Mouse (Mus musculus) embryonic facial prominence, embryonic 15.5 days (tissue): ENCODE results near the gene Creg1. TPM values are rescaled to one million over a fixed set of nuclear protein-coding genes. Genes with fewer than 3 reads are reported as not detected.

Experiments used
- ATAC-seq: fragments of 200-750 bp; cut with Nextera tagmentation; 2 replicates; pipeline ENCODE4 v1.8.0; 2017; ENCODE audit warnings: low read depth, moderate TSS enrichment; ENCODE audit not compliant: insufficient number of reproducible peaks, low FRiP score, low TSS enrichment
- H3K27ac ChIP-seq: fragments of 300-500 bp; sonication (generic); replicated peaks from 2 replicates; pipeline ENCODE4 v1.5.1; 2015; ENCODE audit warnings: mild to moderate bottlenecking, inconsistent platforms
- H3K27me3 ChIP-seq: fragments of 300-500 bp; sonication (generic); 2 replicates; pipeline ENCODE4 v1.6.1; 2015; ENCODE audit warnings: inconsistent platforms
- H3K36me3 ChIP-seq: fragments of 300-500 bp; sonication (generic); 2 replicates; pipeline ENCODE4 v1.6.1; 2015; ENCODE audit warnings: mild to moderate bottlenecking, inconsistent platforms
- H3K4me1 ChIP-seq: fragments of 300-500 bp; sonication (generic); 2 replicates; pipeline ENCODE4 v1.6.1; 2015; ENCODE audit warnings: inconsistent platforms
- H3K4me2 ChIP-seq: fragments of 300-500 bp; sonication (generic); replicated peaks from 2 replicates; pipeline ENCODE4 v1.6.1; 2015; ENCODE audit warnings: mild to moderate bottlenecking, inconsistent platforms
- H3K4me3 ChIP-seq: fragments of 300-500 bp; sonication (generic); replicated peaks from 2 replicates; pipeline ENCODE4 v1.5.1; 2015; ENCODE audit warnings: mild to moderate bottlenecking, inconsistent platforms
- H3K9ac ChIP-seq: fragments of 300-500 bp; sonication (generic); 2 replicates; pipeline ENCODE4 v1.6.1; 2015; ENCODE audit warnings: inconsistent platforms
- H3K9me3 ChIP-seq: fragments of 300-500 bp; sonication (generic); replicated peaks from 2 replicates; pipeline ENCODE4 v1.6.1; 2016; ENCODE audit warnings: inconsistent platforms
- whole genome bisulfite sequencing: fragments of 180-500 bp; shearing (Covaris S2); methylation state at CpG from one replicate; pipeline ENCODE4 v1.1.7; 2015; 5-methylcytosine and 5-hydroxymethylcytosine counted together
- polyA plus RNA-seq: library from polyadenylated mRNA; unstranded; fragments of >200 nt; fragmentation: Nextera tagmentation; extraction: Ambion mirVana; gene quantifications from 2 replicates; pipeline ENCODE4 v1.2.1, GENCODE M21; 2015

Creg1 gene
- 61.1 and 62.8 TPM in 2 replicates for polyA plus RNA-seq

- Histone ChIP-seq H3K27me3 (no peaks in the 10 kb centered on the region), H3K27ac (no peak within 1 kb of the TSS), H3K36me3 (no peaks in the 10 kb centered on the region), H3K4me2 (peak within 1 kb of the TSS; percentile 91), H3K9ac (peak within 1 kb of the TSS; percentile 51), H3K4me1 (peaks cover 11% of the 10 kb centered on the region), H3K4me3 (peak within 1 kb of the TSS; percentile 78), H3K9me3 (no peaks in the 10 kb centered on the region)
- ATAC-seq: peak; percentile 96
- WGBS: under 1% methylated on average over 57 of the region's 57 CpGs
Observed at GRCm38 (mm10) chr1:165763635-165764372, at the start of gene Creg1. Gene Creg1 (plus strand): TSS chr1:165763746.

GRCm38 (mm10) chr1:165713798-165714197 is 49.7 kb upstream of the Creg1 start:
- Histone ChIP-seq H3K4me3 (no peak overlapping the region), H3K9ac (no peak overlapping the region), H3K27me3 (no peaks in the 10 kb centered on the region), H3K4me2 (no peak overlapping the region), H3K27ac (no peak overlapping the region), H3K4me1 (peaks cover 12% of the 10 kb centered on the region), H3K36me3 (no peaks in the 10 kb centered on the region), H3K9me3 (no peaks in the 10 kb centered on the region)
- no peak for ATAC-seq
- 78% methylated on average over 5 of the region's 5 CpGs for WGBS

GRCm38 (mm10) chr1:165716426-165716825 is 47.1 kb upstream of the Creg1 start:
- Histone ChIP-seq H3K36me3 (no peaks in the 10 kb centered on the region), H3K4me3 (no peak overlapping the region), H3K4me2 (no peak overlapping the region), H3K4me1 (peaks cover 12% of the 10 kb centered on the region; the same call in 1 of the 2 replicates), H3K27me3 (no peaks in the 10 kb centered on the region), H3K9ac (no peak overlapping the region), H3K27ac (no peak overlapping the region), H3K9me3 (no peaks in the 10 kb centered on the region)
- 79% methylated on average over 4 of the region's 4 CpGs for WGBS
- ATAC-seq: no peak

- Histone ChIP-seq H3K4me3 (no peak overlapping the region), H3K9ac (no peak overlapping the region), H3K36me3 (no peaks in the 10 kb centered on the region), H3K4me1 (peaks cover 12% of the 10 kb centered on the region; the same call in 1 of the 2 replicates), H3K27ac (peak overlapping the region; percentile 60), H3K27me3 (no peaks in the 10 kb centered on the region), H3K9me3 (no peaks in the 10 kb centered on the region), H3K4me2 (no peak overlapping the region)
- no peak for ATAC-seq
- WGBS: 43% methylated on average over 11 of the region's 11 CpGs
Observed at GRCm38 (mm10) chr1:165717711-165718542, 45.6 kb upstream of the Creg1 start.

- H3K4me3 ChIP-seq: no peak overlapping the region
- H3K27me3 ChIP-seq: no peaks in the 10 kb centered on the region
- no peaks in the 10 kb centered on the region for H3K36me3 ChIP-seq
- H3K4me1 ChIP-seq: peaks cover 12% of the 10 kb centered on the region; the same call in 1 of the 2 replicates
- WGBS: 57% methylated on average over 15 of the region's 15 CpGs
- H3K9me3 ChIP-seq: no peaks in the 10 kb centered on the region
- H3K4me2 ChIP-seq: no peak overlapping the region
- no peak overlapping the region for H3K9ac ChIP-seq
- peak overlapping the region; percentile 60 for H3K27ac ChIP-seq
- ATAC-seq: no peak
Observed at GRCm38 (mm10) chr1:165718543-165719105, 44.9 kb upstream of the Creg1 start.

- no peak overlapping the region for H3K9ac ChIP-seq
- H3K4me2 ChIP-seq: no peak overlapping the region
- no peak overlapping the region for H3K4me3 ChIP-seq
- no peak for ATAC-seq
- no peaks in the 10 kb centered on the region for H3K27me3 ChIP-seq
- peaks cover 9% of the 10 kb centered on the region; the same call in 1 of the 2 replicates for H3K4me1 ChIP-seq
- no peak overlapping the region for H3K27ac ChIP-seq
- no peaks in the 10 kb centered on the region for H3K36me3 ChIP-seq
- 79% methylated on average over 9 of the region's 9 CpGs for WGBS
- H3K9me3 ChIP-seq: no peaks in the 10 kb centered on the region
Observed at GRCm38 (mm10) chr1:165722531-165723123, 40.9 kb upstream of the Creg1 start.

- H3K9me3 ChIP-seq: no peaks in the 10 kb centered on the region
- no peak overlapping the region for H3K9ac ChIP-seq
- no peaks in the 10 kb centered on the region for H3K27me3 ChIP-seq
- no peak overlapping the region for H3K4me2 ChIP-seq
- no peaks in the 10 kb centered on the region for H3K36me3 ChIP-seq
- 60% methylated on average over 11 of the region's 11 CpGs for WGBS
- H3K4me1 ChIP-seq: no peaks in the 10 kb centered on the region
- no peak overlapping the region for H3K4me3 ChIP-seq
- H3K27ac ChIP-seq: no peak overlapping the region
- no peak for ATAC-seq
Observed at GRCm38 (mm10) chr1:165724219-165725033, 39.1 kb upstream of the Creg1 start.

GRCm38 (mm10) chr1:165725039-165725644 is 38.4 kb upstream of the Creg1 start:
- ATAC-seq: no peak
- no peak overlapping the region for H3K4me3 ChIP-seq
- WGBS: 78% methylated on average over 4 of the region's 4 CpGs
- no peaks in the 10 kb centered on the region for H3K9me3 ChIP-seq
- no peak overlapping the region for H3K27ac ChIP-seq
- H3K4me2 ChIP-seq: no peak overlapping the region
- no peaks in the 10 kb centered on the region for H3K36me3 ChIP-seq
- H3K9ac ChIP-seq: no peak overlapping the region
- H3K4me1 ChIP-seq: no peaks in the 10 kb centered on the region
- H3K27me3 ChIP-seq: no peaks in the 10 kb centered on the region

GRCm38 (mm10) chr1:165726986-165727385 is 36.6 kb upstream of the Creg1 start:
- no peak overlapping the region for H3K9ac ChIP-seq
- H3K9me3 ChIP-seq: no peaks in the 10 kb centered on the region
- H3K27ac ChIP-seq: no peak overlapping the region
- ATAC-seq: no peak
- H3K4me2 ChIP-seq: no peak overlapping the region
- no peaks in the 10 kb centered on the region for H3K27me3 ChIP-seq
- no peak overlapping the region for H3K4me3 ChIP-seq
- 33% methylated on average over 1 of the region's 1 CpGs for WGBS
- no peaks in the 10 kb centered on the region for H3K4me1 ChIP-seq
- H3K36me3 ChIP-seq: no peaks in the 10 kb centered on the region

GRCm38 (mm10) chr1:165728057-165728639 is 35.4 kb upstream of the Creg1 start:
- H3K4me2 ChIP-seq: no peak overlapping the region
- H3K27me3 ChIP-seq: no peaks in the 10 kb centered on the region
- no peaks in the 10 kb centered on the region for H3K4me1 ChIP-seq
- H3K36me3 ChIP-seq: no peaks in the 10 kb centered on the region
- H3K4me3 ChIP-seq: no peak overlapping the region
- no peak overlapping the region for H3K9ac ChIP-seq
- 82% methylated on average over 3 of the region's 3 CpGs for WGBS
- no peaks in the 10 kb centered on the region for H3K9me3 ChIP-seq
- ATAC-seq: no peak
- H3K27ac ChIP-seq: no peak overlapping the region
